Mouse (Mus musculus): ENCODE measurements around the gene Ppp2r5c. TPM values are rescaled to one million over a fixed set of nuclear protein-coding genes. Genes with fewer than 3 reads are reported as not detected.

Gene Ppp2r5c
- polyA plus RNA-seq, 1 experiment from 2014 or later, result 193 TPM

DNA sequence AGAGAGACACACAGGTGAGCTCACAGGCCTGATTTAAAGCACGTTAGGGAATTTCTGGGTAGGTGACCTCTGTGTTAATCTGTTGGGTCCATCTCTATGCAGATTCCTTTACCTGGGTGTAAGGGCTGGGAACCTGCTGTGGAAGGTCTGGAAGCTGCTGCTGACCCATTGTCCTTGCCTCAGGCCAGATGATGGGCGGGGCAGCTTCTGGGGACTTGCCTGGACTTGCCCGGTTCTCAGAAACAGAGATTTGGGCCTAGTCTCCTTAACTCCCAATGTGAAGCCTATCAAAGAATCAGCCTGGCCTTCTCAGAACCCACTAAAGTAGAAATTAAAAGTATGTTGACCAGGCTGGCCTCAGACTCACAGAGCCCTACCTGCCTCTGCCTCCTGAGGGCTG lies 25.3 kb downstream of the Ppp2r5c start:
- H3K4me1 ChIP-seq (ENCODE audit: control insufficient read depth, insufficient read depth, low read length), result no peaks in the 10 kb centered on the region
- no peaks in the 10 kb centered on the region for H3K27me3 ChIP-seq (ENCODE audit: control insufficient read depth, insufficient read depth, low read length)
- 71% methylated on average over 3 of the region's 3 CpGs for WGBS
- H3K27ac ChIP-seq (replicated peaks; ENCODE audit: low read depth, low read length), result no peak overlapping the region
- no peak overlapping the region for H3K4me3 ChIP-seq (ENCODE audit: low read depth, low read length)
- no peaks in the 10 kb centered on the region for H3K36me3 ChIP-seq (replicated peaks; ENCODE audit: control insufficient read depth, insufficient read depth, low read depth, low read length)
- no peaks in the 10 kb centered on the region for H3K9me3 ChIP-seq (replicated peaks; ENCODE audit: control insufficient read depth, low read length)
- H3K4me2 ChIP-seq (ENCODE audit: low read depth, low read length), result no peak overlapping the region
- ATAC-seq (replicated peaks; ENCODE audit: insufficient number of reproducible peaks, low FRiP score, low TSS enrichment, low read depth), result no peak
- H3K9ac ChIP-seq (replicated peaks; ENCODE audit: low read length), result no peak overlapping the region
- DNase-seq (ENCODE audit: low spot score), result no peak

DNA sequence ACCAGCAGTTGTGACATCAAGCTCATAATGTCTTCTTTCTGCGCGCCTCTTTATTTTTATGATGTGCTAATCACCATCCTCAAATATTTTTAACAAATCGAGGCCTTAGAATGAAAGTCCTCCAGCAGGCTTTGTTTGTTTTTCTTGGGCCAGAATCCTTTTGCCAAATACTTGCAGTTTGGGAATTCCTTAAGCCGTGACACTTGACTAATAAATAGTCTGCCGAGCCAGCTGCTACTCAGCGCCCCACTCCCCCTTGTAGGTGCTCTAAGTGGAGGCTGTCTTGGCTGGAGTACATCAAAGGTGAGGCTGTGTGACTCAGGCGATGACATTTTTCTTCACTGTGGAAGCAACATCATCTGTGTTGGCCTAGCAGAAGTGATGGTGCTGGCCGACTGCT lies 27.6 kb downstream of the Ppp2r5c start:
- H3K27me3 ChIP-seq (ENCODE audit: control insufficient read depth, insufficient read depth, low read length), result no peaks in the 10 kb centered on the region
- ATAC-seq (replicated peaks; ENCODE audit: insufficient number of reproducible peaks, low FRiP score, low TSS enrichment, low read depth) (no peak), DNase-seq (ENCODE audit: low spot score) (no peak)
- H3K9ac ChIP-seq (replicated peaks; ENCODE audit: low read length), result no peak overlapping the region
- H3K4me3 ChIP-seq (ENCODE audit: low read depth, low read length), result no peak overlapping the region
- no peak overlapping the region for H3K27ac ChIP-seq (replicated peaks; ENCODE audit: low read depth, low read length)
- no peak overlapping the region for H3K4me2 ChIP-seq (ENCODE audit: low read depth, low read length)
- no peaks in the 10 kb centered on the region for H3K4me1 ChIP-seq (ENCODE audit: control insufficient read depth, insufficient read depth, low read length)
- no peaks in the 10 kb centered on the region for H3K9me3 ChIP-seq (replicated peaks; ENCODE audit: control insufficient read depth, low read length)
- whole genome bisulfite sequencing, result 71% methylated on average over 8 of the region's 8 CpGs
- H3K36me3 ChIP-seq (replicated peaks; ENCODE audit: control insufficient read depth, insufficient read depth, low read depth, low read length), result no peaks in the 10 kb centered on the region

DNA sequence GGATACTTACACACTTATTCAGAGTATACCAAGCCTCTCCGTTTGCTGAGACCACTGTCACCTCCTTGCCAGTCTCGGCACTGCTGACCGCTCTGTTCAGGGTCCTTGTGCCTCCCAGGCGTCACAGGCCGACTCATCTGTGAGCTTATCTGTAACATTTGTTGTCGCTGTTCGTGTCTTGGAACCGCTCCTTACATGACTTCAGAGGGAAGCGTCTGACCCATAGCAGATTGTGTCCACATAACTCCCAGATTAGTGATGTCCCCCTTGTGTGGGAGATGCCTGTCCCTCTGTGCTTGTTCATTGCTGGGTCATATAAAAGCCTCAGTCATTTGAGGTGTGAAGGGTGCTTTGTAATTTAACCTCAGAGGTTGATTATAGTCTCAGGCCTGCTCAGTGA lies 29.6 kb downstream of the Ppp2r5c start:
- no peak for DNase-seq (ENCODE audit: low spot score)
- Histone ChIP-seq H3K27me3 (ENCODE audit: control insufficient read depth, insufficient read depth, low read length) (no peaks in the 10 kb centered on the region), H3K9ac (replicated peaks; ENCODE audit: low read length) (no peak overlapping the region), H3K27ac (replicated peaks; ENCODE audit: low read depth, low read length) (no peak overlapping the region), H3K9me3 (replicated peaks; ENCODE audit: control insufficient read depth, low read length) (no peaks in the 10 kb centered on the region), H3K4me3 (ENCODE audit: low read depth, low read length) (no peak overlapping the region), H3K4me1 (ENCODE audit: control insufficient read depth, insufficient read depth, low read length) (no peaks in the 10 kb centered on the region), H3K4me2 (ENCODE audit: low read depth, low read length) (no peak overlapping the region), H3K36me3 (replicated peaks; ENCODE audit: control insufficient read depth, insufficient read depth, low read depth, low read length) (no peaks in the 10 kb centered on the region)
- WGBS, result 84% methylated on average over 9 of the region's 9 CpGs
- ATAC-seq (replicated peaks; ENCODE audit: insufficient number of reproducible peaks, low FRiP score, low TSS enrichment, low read depth), result no peak

DNA sequence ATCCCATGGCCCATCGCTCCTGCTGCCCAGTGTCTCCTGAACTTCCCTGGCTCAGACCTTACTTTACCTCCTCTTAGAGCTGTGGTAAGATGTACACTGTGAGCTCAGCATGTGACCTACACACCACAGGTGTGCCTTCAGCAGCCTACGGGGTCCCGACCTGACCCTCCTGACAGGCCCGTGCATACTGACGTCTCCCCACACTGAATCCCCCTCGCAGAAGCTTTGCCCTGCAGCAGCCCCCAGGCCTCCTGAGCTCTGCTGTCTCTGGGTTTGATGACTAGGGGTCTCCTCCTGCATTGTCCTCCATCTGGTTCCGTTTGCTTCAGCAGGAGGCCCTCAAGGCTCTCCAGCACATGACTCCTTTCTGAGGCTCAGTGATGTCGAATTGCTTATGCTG lies 31.0 kb downstream of the Ppp2r5c start:
- Histone ChIP-seq H3K9ac (replicated peaks; ENCODE audit: low read length) (no peak overlapping the region), H3K27ac (replicated peaks; ENCODE audit: low read depth, low read length) (no peak overlapping the region), H3K27me3 (ENCODE audit: control insufficient read depth, insufficient read depth, low read length) (no peaks in the 10 kb centered on the region), H3K4me1 (ENCODE audit: control insufficient read depth, insufficient read depth, low read length) (no peaks in the 10 kb centered on the region), H3K4me3 (ENCODE audit: low read depth, low read length) (no peak overlapping the region), H3K36me3 (replicated peaks; ENCODE audit: control insufficient read depth, insufficient read depth, low read depth, low read length) (no peaks in the 10 kb centered on the region), H3K9me3 (replicated peaks; ENCODE audit: control insufficient read depth, low read length) (no peaks in the 10 kb centered on the region), H3K4me2 (ENCODE audit: low read depth, low read length) (no peak overlapping the region)
- no peak for ATAC-seq (replicated peaks; ENCODE audit: insufficient number of reproducible peaks, low FRiP score, low TSS enrichment, low read depth)
- 89% methylated on average over 8 of the region's 8 CpGs for WGBS
- DNase-seq (ENCODE audit: low spot score), result no peak

DNA sequence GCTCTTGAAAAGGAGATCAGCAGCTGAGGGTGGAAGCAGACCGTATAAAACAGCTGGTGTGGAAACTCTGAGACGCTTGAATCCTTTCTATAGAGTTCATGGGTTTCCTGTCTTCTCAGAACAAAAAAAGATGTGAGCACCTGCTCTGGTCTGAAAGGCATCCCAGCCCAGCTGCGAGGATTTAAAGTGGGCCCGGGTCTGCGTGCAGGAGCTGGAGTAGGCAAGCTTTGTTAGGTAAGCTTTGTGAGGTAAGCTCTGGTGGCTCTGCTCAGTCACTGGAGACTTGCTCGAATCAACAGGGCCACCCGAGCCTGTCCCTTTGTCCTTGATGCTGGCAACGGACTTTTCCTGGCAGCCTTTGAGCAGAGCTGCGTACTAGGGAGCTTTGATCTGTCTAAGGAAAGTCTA lies 31.7 kb downstream of the Ppp2r5c start:
- Histone ChIP-seq H3K9ac (replicated peaks; ENCODE audit: low read length) (no peak overlapping the region), H3K36me3 (replicated peaks; ENCODE audit: control insufficient read depth, insufficient read depth, low read depth, low read length) (no peaks in the 10 kb centered on the region), H3K4me2 (ENCODE audit: low read depth, low read length) (no peak overlapping the region), H3K9me3 (replicated peaks; ENCODE audit: control insufficient read depth, low read length) (no peaks in the 10 kb centered on the region), H3K4me1 (ENCODE audit: control insufficient read depth, insufficient read depth, low read length) (no peaks in the 10 kb centered on the region), H3K4me3 (ENCODE audit: low read depth, low read length) (no peak overlapping the region), H3K27me3 (ENCODE audit: control insufficient read depth, insufficient read depth, low read length) (no peaks in the 10 kb centered on the region), H3K27ac (replicated peaks; ENCODE audit: low read depth, low read length) (no peak overlapping the region)
- ATAC-seq (replicated peaks; ENCODE audit: insufficient number of reproducible peaks, low FRiP score, low TSS enrichment, low read depth) (no peak), DNase-seq (ENCODE audit: low spot score) (no peak)
- 82% methylated on average over 9 of the region's 9 CpGs for WGBS

DNA sequence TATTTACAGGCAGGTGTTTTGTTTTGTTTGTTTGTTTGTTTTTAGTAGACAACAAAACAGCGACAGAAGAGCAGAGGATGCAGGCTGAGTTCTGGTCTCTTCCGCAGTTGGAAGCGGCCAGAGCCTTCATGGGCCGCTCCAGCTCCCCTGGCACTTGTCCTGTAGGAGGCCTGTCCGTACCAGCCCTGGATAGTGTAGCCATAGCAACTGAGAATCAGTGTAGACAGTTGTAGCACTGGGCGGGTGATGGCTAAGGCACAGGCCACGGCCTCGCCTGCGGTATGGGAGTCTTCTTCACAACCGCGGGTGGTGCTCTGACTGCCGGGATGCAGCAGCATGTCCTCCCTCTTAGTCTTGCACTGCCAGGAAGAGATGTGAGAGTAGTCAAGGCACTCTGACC lies 32.3 kb downstream of the Ppp2r5c start:
- WGBS, result 88% methylated on average over 12 of the region's 12 CpGs
- Histone ChIP-seq H3K4me3 (ENCODE audit: low read depth, low read length) (no peak overlapping the region), H3K4me1 (ENCODE audit: control insufficient read depth, insufficient read depth, low read length) (no peaks in the 10 kb centered on the region), H3K27me3 (ENCODE audit: control insufficient read depth, insufficient read depth, low read length) (no peaks in the 10 kb centered on the region), H3K27ac (replicated peaks; ENCODE audit: low read depth, low read length) (no peak overlapping the region), H3K4me2 (ENCODE audit: low read depth, low read length) (no peak overlapping the region), H3K36me3 (replicated peaks; ENCODE audit: control insufficient read depth, insufficient read depth, low read depth, low read length) (no peaks in the 10 kb centered on the region), H3K9ac (replicated peaks; ENCODE audit: low read length) (no peak overlapping the region), H3K9me3 (replicated peaks; ENCODE audit: control insufficient read depth, low read length) (no peaks in the 10 kb centered on the region)
- ATAC-seq (replicated peaks; ENCODE audit: insufficient number of reproducible peaks, low FRiP score, low TSS enrichment, low read depth) (no peak), DNase-seq (ENCODE audit: low spot score) (no peak)

DNA sequence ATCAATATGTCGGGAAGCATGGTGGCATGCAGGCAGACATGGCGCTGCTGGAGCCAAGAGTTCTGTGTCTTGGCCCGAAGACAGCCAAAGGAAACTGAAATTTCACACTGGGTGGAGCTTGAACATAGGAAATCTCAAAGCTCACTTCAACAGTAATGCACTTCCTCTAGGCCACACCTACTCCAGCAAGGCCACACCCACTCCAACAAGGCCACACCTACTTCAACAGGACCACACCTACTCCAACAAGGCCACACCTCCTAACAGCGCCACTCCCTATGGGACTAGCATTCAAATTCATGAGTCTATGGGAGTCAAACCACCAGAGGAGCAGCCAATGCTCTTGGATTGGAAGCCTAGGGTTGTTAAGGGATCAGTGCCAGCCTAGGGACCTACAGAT lies 33.8 kb downstream of the Ppp2r5c start:
- H3K9ac ChIP-seq (replicated peaks; ENCODE audit: low read length), result no peak overlapping the region
- H3K27ac ChIP-seq (replicated peaks; ENCODE audit: low read depth, low read length), result no peak overlapping the region
- DNase-seq (ENCODE audit: low spot score) (no peak), ATAC-seq (replicated peaks; ENCODE audit: insufficient number of reproducible peaks, low FRiP score, low TSS enrichment, low read depth) (no peak)
- H3K9me3 ChIP-seq (replicated peaks; ENCODE audit: control insufficient read depth, low read length), result no peaks in the 10 kb centered on the region
- WGBS, result 76% methylated on average over 4 of the region's 4 CpGs
- H3K4me2 ChIP-seq (ENCODE audit: low read depth, low read length), result no peak overlapping the region
- H3K27me3 ChIP-seq (ENCODE audit: control insufficient read depth, insufficient read depth, low read length), result no peaks in the 10 kb centered on the region
- H3K36me3 ChIP-seq (replicated peaks; ENCODE audit: control insufficient read depth, insufficient read depth, low read depth, low read length), result no peaks in the 10 kb centered on the region
- no peak overlapping the region for H3K4me3 ChIP-seq (ENCODE audit: low read depth, low read length)
- H3K4me1 ChIP-seq (ENCODE audit: control insufficient read depth, insufficient read depth, low read length), result peaks cover 3% of the 10 kb centered on the region; the same call in 1 of the 2 replicates

DNA sequence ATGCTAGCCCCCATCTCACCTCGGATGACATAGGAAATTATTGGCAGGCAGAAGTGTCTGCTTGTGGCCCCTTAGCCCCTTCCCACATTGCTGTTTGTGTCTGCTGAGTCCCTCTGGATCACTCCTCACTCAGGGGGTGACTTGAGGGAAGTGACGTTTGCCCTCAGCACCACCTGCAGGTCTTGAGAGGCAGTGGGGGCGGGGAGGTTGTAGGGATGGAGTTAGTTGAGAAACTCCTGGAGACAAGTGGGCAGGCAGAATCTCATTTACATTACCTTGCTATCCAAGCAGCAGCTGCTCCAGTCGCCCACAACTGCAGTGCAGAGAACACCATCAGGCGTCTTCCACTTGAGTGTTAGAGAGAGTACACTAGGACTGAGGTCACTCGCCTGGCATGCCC lies 36.8 kb downstream of the Ppp2r5c start:
- DNase-seq (ENCODE audit: low spot score), result no peak
- no peak overlapping the region for H3K4me2 ChIP-seq (ENCODE audit: low read depth, low read length)
- H3K27me3 ChIP-seq (ENCODE audit: control insufficient read depth, insufficient read depth, low read length), result no peaks in the 10 kb centered on the region
- H3K36me3 ChIP-seq (replicated peaks; ENCODE audit: control insufficient read depth, insufficient read depth, low read depth, low read length), result no peaks in the 10 kb centered on the region
- no peak overlapping the region for H3K27ac ChIP-seq (replicated peaks; ENCODE audit: low read depth, low read length)
- no peak overlapping the region for H3K4me3 ChIP-seq (ENCODE audit: low read depth, low read length)
- ATAC-seq (replicated peaks; ENCODE audit: insufficient number of reproducible peaks, low FRiP score, low TSS enrichment, low read depth), result no peak
- no peak overlapping the region; the same call in 1 of the 2 replicates for H3K9ac ChIP-seq (replicated peaks; ENCODE audit: low read length)
- H3K4me1 ChIP-seq (ENCODE audit: control insufficient read depth, insufficient read depth, low read length), result peaks cover 6% of the 10 kb centered on the region
- 29% methylated on average over 6 of the region's 6 CpGs for WGBS
- H3K9me3 ChIP-seq (replicated peaks; ENCODE audit: control insufficient read depth, low read length), result no peaks in the 10 kb centered on the region
